Mouse (Mus musculus): ENCODE data around the gene Lrrc4c. TPM values are rescaled to one million over a fixed set of nuclear protein-coding genes. Genes with fewer than 3 reads are reported as not detected.

Lrrc4c gene
- polyA plus RNA-seq, 1 experiment from 2014 or later: 0.43 TPM

DNA sequence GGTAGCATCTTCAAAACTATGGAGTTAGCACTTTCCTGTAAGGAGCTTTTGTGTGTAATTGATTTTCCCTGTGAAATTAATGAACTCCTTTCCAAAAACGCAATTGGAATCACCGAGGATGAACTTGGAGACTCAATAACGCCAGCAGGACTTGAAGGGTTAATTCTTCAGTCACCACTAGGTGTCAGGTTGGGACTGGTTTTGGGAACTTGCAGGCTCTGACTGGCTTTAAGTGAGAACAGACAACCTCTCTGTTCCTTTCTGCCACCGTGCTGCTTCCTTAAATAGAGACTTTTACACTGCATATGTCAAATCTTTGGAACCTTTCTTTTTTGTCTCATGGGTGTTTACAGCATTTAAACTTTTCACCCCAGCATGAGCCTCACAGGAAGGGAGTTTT lies 267.7 kb downstream of the Lrrc4c start:
- H3K4me1 ChIP-seq: no peaks in the 10 kb centered on the region
- H3K4me3 ChIP-seq: no peak overlapping the region
- peak; percentile 52 for DNase-seq (ENCODE audit: low spot score)
- WGBS: 13% methylated on average over 4 of the region's 4 CpGs
- H3K36me3 ChIP-seq: no peaks in the 10 kb centered on the region
- H3K27ac ChIP-seq: no peak overlapping the region
- H3K9me3 ChIP-seq (replicated peaks): no peaks in the 10 kb centered on the region
- no peaks in the 10 kb centered on the region for H3K27me3 ChIP-seq (ENCODE audit: low read depth, poor library complexity, severe bottlenecking)

DNA sequence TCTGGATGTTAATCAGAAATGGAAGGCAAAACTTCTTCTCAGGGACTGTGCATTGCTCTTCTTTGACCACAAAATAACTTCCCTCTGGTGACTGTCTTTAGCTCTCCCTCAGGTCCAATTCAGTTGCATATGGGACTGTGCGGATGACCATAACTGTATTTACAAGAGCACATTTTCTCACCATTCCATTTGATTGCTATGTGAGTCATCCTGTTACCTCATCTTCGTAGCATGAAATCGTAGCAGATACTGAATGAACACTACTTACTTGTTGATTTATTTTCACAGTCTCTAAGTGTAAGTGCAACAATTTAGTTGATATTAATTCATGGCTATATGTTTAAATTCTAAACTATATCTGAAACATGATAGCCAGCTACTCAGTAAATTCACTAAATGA lies 286.8 kb downstream of the Lrrc4c start:
- Histone ChIP-seq H3K27ac (no peak overlapping the region), H3K36me3 (no peaks in the 10 kb centered on the region), H3K27me3 (ENCODE audit: low read depth, poor library complexity, severe bottlenecking) (no peaks in the 10 kb centered on the region), H3K4me1 (no peaks in the 10 kb centered on the region), H3K9me3 (replicated peaks) (no peaks in the 10 kb centered on the region), H3K4me3 (no peak overlapping the region)
- WGBS: 97% methylated on average over 3 of the region's 3 CpGs
- no peak for DNase-seq (ENCODE audit: low spot score)

DNA sequence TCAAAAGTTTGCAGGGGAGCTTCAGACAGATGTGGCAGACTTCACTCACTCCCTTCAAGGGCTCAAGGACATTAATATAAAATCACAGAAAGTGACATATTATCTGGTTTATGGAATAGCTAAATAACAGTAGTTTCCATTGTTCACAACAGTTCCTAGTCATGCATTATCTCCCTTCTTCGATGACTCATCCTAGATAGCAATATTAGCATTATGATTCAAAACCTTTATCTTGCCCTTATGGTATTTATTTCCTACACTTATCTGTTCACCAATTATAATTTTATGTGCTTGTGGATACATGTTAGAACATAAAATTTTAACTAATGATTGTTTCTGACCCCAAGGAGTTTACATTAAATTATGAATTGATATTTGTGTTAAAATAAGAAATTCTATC lies 296.2 kb downstream of the Lrrc4c start:
- no peak overlapping the region for H3K27ac ChIP-seq
- no peak overlapping the region for H3K4me3 ChIP-seq
- WGBS: 83% methylated on average over 1 of the region's 1 CpGs
- H3K36me3 ChIP-seq: no peaks in the 10 kb centered on the region
- H3K9me3 ChIP-seq (replicated peaks): no peaks in the 10 kb centered on the region
- no peaks in the 10 kb centered on the region for H3K27me3 ChIP-seq (ENCODE audit: low read depth, poor library complexity, severe bottlenecking)
- no peak for DNase-seq (ENCODE audit: low spot score)
- no peaks in the 10 kb centered on the region for H3K4me1 ChIP-seq

DNA sequence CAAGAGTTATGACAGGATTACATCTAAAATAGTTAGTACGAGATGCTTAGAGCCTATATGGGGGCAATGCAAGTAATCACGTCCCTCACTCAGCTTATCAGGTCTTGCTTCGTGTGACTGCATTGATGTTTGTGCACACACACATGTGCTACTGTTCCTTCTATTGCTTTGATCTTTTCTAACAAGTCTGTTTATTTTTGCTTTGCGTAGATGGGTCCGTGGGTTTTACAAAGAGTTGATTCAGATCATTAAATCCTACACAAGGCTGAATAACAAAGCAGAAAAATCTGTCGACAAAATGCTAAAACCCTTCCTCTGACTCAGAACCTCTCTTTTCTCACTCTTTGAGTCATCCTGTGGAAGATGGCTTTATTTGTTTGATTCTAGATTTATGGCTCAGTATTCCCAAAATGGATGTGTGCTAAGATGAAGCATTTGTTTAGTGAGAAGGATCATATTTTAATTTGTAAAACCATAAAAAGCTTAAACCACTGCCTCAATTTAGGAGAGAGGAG lies 300.8 kb downstream of the Lrrc4c start:
- WGBS: 81% methylated on average over 6 of the region's 6 CpGs
- H3K36me3 ChIP-seq: no peaks in the 10 kb centered on the region
- no peak overlapping the region for H3K4me3 ChIP-seq
- no peaks in the 10 kb centered on the region for H3K9me3 ChIP-seq (replicated peaks)
- H3K27ac ChIP-seq: no peak overlapping the region
- H3K4me1 ChIP-seq: no peaks in the 10 kb centered on the region
- DNase-seq (ENCODE audit: low spot score): no peak
- no peaks in the 10 kb centered on the region for H3K27me3 ChIP-seq (ENCODE audit: low read depth, poor library complexity, severe bottlenecking)

DNA sequence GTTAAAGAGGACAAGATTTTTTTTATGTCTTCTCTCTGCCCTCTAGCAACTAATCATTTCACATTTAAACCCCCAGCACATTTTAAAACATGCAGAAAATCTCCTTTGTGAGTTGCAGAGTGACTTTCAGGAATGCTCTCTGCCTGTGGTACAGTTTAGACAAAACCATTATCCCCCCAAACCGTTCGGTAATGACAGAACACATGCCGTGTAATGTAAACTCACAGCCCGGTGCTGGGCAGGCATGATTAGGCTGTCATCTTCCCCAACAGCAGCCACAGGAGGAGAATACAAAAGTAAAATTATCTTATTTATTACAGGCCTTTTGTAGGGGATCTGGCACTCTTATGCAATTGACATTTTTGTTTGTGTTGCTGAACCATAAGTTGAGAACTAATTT lies 349.1 kb downstream of the Lrrc4c start:
- DNase-seq (ENCODE audit: low spot score): no peak
- Histone ChIP-seq H3K27me3 (ENCODE audit: low read depth, poor library complexity, severe bottlenecking) (no peaks in the 10 kb centered on the region), H3K36me3 (no peaks in the 10 kb centered on the region), H3K4me1 (no peaks in the 10 kb centered on the region), H3K4me3 (no peak overlapping the region), H3K9me3 (replicated peaks) (no peaks in the 10 kb centered on the region), H3K27ac (no peak overlapping the region)
- 84% methylated on average over 4 of the region's 4 CpGs for WGBS

DNA sequence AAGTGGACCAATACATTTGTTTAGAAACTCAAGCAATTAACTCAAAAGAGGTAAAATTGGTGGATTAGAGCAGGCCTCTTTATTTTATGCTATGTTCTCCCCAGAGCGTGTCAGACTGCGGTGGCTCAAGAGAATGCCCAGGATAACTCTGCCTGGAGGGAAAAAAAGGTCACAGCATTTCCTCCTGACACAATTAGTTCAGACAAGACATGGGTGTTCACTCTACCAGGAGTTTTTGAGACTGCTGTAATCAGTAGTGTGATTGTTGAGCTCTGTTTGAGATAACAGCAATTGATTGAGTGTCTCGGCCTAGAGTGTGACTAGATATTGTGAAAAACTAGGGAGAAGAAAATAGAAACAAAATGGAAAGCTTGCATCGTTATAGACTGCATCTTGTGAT lies 363.8 kb downstream of the Lrrc4c start:
- DNase-seq (ENCODE audit: low spot score): no peak
- Histone ChIP-seq H3K4me3 (no peak overlapping the region), H3K27me3 (ENCODE audit: low read depth, poor library complexity, severe bottlenecking) (no peaks in the 10 kb centered on the region), H3K4me1 (no peaks in the 10 kb centered on the region), H3K9me3 (replicated peaks) (no peaks in the 10 kb centered on the region), H3K36me3 (no peaks in the 10 kb centered on the region), H3K27ac (no peak overlapping the region)
- 88% methylated on average over 4 of the region's 4 CpGs for WGBS

DNA sequence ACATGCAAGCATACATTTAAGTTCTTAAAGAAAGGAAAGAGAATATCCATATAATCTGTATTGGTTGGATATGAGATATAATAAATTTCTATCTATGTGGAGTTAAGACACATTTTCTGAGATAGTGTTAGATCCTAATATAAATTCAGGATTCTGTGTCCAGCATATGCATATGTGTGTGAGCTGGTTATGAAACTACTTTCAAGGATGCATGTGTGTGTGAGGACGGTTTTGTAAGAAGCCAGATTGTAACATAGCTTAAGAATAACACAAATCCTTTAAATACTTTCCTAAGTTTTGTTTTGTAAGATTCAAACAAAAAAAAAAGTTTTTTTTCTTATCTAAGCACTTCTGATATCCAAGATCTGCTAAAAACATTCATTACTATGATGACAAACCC lies 367.4 kb downstream of the Lrrc4c start:
- DNase-seq (ENCODE audit: low spot score): no peak
- H3K36me3 ChIP-seq: no peaks in the 10 kb centered on the region
- H3K9me3 ChIP-seq (replicated peaks): no peaks in the 10 kb centered on the region
- H3K27ac ChIP-seq: no peak overlapping the region
- 86% methylated on average over 1 of the region's 1 CpGs for WGBS
- no peak overlapping the region for H3K4me3 ChIP-seq
- no peaks in the 10 kb centered on the region for H3K4me1 ChIP-seq
- no peaks in the 10 kb centered on the region for H3K27me3 ChIP-seq (ENCODE audit: low read depth, poor library complexity, severe bottlenecking)

DNA sequence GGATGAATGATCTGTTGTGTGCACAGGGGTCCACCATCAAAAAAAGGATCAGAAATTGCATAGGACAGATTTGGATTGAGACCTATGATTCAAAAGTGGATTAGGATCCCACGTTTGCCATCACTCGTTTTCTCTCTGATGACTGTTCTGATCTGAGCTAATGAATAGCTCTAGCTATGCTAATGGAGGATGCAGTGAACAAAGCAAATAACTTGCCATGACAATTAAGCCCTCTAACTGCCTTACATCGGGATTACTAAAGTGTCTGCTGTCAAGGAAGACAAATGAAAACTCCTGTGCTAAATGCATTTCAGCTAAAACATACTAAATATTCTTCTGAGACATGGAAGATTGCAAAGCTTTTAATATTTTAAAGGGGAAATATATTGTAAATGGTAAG lies 387.0 kb downstream of the Lrrc4c start:
- no peaks in the 10 kb centered on the region for H3K36me3 ChIP-seq
- no peaks in the 10 kb centered on the region for H3K4me1 ChIP-seq
- no peaks in the 10 kb centered on the region for H3K27me3 ChIP-seq (ENCODE audit: low read depth, poor library complexity, severe bottlenecking)
- H3K4me3 ChIP-seq: no peak overlapping the region
- DNase-seq (ENCODE audit: low spot score): no peak
- no peaks in the 10 kb centered on the region for H3K9me3 ChIP-seq (replicated peaks)
- H3K27ac ChIP-seq: no peak overlapping the region
- WGBS: 60% methylated on average over 3 of the region's 3 CpGs

DNA sequence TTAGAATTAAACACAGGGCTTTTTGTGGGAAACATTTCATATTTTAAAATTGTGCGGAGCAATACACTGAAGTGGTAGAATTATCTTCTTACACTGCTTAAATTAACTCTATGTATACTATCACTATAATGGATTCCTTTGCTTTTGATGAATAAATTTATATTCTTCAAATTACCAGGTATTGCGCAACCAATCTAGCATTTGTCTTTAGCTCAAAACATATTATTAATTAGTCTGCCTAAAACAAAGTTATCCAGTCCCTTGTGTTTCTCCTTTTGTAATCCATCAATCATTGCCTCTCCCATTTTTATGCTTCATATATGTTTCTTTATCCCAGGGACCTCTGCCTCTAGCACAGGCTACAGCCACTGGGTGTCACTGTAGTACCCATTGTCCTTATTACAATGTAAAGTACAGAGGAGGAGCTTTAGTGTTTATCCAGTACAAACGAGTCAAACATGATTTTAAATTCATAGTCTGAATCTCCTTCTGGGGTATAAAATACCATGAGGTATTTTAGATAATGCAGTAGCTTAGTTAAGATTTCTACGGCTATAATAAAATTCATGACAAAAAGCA lies 389.9 kb downstream of the Lrrc4c start:
- Histone ChIP-seq H3K4me3 (no peak overlapping the region), H3K9me3 (replicated peaks) (no peaks in the 10 kb centered on the region), H3K27me3 (ENCODE audit: low read depth, poor library complexity, severe bottlenecking) (no peaks in the 10 kb centered on the region), H3K4me1 (no peaks in the 10 kb centered on the region), H3K36me3 (no peaks in the 10 kb centered on the region), H3K27ac (no peak overlapping the region)
- no peak for DNase-seq (ENCODE audit: low spot score)
- WGBS: 73% methylated on average over 4 of the region's 4 CpGs

DNA sequence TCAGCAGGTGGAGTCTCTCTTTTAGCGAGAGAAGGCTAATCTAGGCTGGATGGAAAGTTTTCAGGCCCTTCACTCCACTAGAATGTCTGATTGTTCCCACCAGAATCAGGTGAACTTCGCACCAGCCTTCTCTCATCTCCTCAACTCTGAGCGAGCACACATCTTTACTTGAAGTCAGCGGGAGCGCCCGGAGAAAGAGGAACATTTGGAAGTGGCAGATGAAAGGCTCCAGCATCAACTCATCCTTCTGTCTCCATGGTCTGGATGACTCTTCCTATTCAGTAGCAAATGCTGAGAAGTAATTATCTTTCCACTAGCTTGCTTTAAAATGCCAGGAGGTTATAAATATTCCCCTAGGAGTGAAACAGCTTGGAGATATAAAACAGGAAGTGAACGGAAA lies 396.6 kb downstream of the Lrrc4c start:
- no peaks in the 10 kb centered on the region for H3K36me3 ChIP-seq

DNA sequence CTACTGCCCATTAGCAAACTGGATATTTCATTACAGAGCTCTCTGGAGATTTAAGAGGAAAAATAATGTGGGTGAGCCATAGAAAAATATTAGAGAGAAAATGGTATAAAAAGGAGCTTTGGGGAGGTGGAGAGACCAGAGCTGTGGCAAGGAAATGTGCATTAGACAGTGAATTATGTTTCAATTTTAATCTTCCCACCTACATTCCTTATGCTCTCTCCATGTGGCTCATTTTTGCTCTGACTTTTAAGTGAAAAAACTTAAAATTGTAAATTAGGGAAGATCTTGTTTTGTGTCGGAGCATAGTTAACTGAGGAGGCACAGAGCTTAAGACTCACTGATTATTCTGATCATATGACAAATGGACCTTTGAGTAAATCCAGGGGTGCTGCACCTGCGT lies 399.4 kb downstream of the Lrrc4c start:
- no peaks in the 10 kb centered on the region for H3K27me3 ChIP-seq (ENCODE audit: low read depth, poor library complexity, severe bottlenecking)
- H3K27ac ChIP-seq: no peak overlapping the region
- WGBS: 89% methylated on average over 2 of the region's 2 CpGs
- no peaks in the 10 kb centered on the region for H3K4me1 ChIP-seq
- H3K36me3 ChIP-seq: no peaks in the 10 kb centered on the region
- DNase-seq (ENCODE audit: low spot score): no peak
- H3K9me3 ChIP-seq (replicated peaks): no peaks in the 10 kb centered on the region
- no peak overlapping the region for H3K4me3 ChIP-seq

More for the DNA sequence above, 396.6 kb downstream of the Lrrc4c start:
- Histone ChIP-seq H3K4me3 (no peak overlapping the region), H3K4me1 (no peaks in the 10 kb centered on the region), H3K27ac (no peak overlapping the region), H3K27me3 (ENCODE audit: low read depth, poor library complexity, severe bottlenecking) (no peaks in the 10 kb centered on the region), H3K9me3 (replicated peaks) (no peaks in the 10 kb centered on the region)
- DNase-seq (ENCODE audit: low spot score): no peak
- 86% methylated on average over 7 of the region's 7 CpGs for WGBS

DNA sequence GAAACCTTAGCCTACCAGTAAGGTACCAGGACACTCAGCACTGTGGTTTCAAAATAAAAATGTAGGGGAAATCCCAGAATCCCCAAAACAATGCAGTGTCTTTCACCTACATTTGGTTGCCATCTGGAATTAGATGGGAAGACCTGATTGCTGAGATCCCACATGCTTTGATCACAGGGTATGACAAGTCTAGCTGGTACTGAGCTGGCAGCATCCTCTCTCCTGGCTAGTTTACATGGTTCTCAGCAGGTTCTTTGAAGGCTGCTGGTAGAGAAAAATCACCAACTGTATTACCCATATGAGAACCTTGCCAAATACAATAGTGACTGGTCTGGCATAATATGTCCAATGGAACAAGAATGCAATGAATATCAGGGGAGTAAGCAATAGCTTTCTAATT lies 405.4 kb downstream of the Lrrc4c start:
- Histone ChIP-seq H3K4me1 (no peaks in the 10 kb centered on the region), H3K27me3 (ENCODE audit: low read depth, poor library complexity, severe bottlenecking) (no peaks in the 10 kb centered on the region), H3K4me3 (no peak overlapping the region), H3K36me3 (no peaks in the 10 kb centered on the region), H3K27ac (no peak overlapping the region), H3K9me3 (replicated peaks) (no peaks in the 10 kb centered on the region)
- no peak for DNase-seq (ENCODE audit: low spot score)

DNA sequence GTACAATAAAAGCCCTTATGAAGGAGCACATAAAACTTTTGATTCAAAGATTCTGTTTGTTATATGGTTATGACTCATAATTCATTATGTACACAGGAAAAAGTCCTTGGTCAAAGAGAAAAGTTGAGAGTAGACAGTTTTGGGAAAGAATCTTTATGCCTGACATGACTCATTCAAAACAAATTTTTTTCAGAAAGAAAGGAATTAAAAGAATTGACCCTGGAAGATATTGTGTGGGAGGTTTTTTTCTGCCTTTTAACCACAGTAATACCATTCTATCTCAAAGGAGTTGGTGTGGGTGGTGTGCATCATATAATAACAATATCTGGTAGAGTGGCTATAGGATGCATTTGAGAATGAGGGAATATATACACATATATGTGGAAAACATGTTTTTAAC lies 418.1 kb downstream of the Lrrc4c start:
- H3K27me3 ChIP-seq (ENCODE audit: low read depth, poor library complexity, severe bottlenecking): no peaks in the 10 kb centered on the region
- H3K4me3 ChIP-seq: no peak overlapping the region
- no peak for DNase-seq (ENCODE audit: low spot score)
- no peak overlapping the region for H3K27ac ChIP-seq
- H3K4me1 ChIP-seq: no peaks in the 10 kb centered on the region
- no peaks in the 10 kb centered on the region for H3K9me3 ChIP-seq (replicated peaks)
- H3K36me3 ChIP-seq: no peaks in the 10 kb centered on the region

DNA sequence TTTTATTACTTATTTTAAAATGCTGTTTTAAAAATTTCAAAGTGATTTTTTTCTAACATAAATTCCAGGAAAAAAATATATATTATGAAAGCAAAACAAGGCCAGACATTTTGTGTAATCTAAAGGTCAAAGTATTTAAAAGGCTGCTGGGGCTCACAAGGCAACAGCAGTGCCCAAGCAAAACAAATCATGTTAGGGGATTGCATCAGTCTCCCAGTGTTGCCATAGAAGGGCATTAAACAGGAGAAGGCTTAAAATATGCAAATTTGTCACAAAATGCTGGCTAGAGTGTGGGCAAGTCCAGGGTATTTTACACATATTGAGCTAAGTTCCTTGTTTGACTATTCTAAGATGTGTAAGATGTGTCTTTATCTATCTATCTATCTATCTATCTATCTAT lies 437.1 kb downstream of the Lrrc4c start:
- Histone ChIP-seq H3K9me3 (replicated peaks) (no peaks in the 10 kb centered on the region), H3K4me1 (no peaks in the 10 kb centered on the region), H3K27ac (no peak overlapping the region), H3K36me3 (no peaks in the 10 kb centered on the region), H3K27me3 (ENCODE audit: low read depth, poor library complexity, severe bottlenecking) (no peaks in the 10 kb centered on the region), H3K4me3 (no peak overlapping the region)
- no peak for DNase-seq (ENCODE audit: low spot score)
